Mouse (Mus musculus): ENCODE measurements around the gene Zfp426. TPM values are rescaled to one million over a fixed set of nuclear protein-coding genes. Genes with fewer than 3 reads are reported as not detected.

Gene Zfp426
- polyA plus RNA-seq, 1 experiment from 2014 or later = 29.0 TPM

GRCm38 (mm10) chr9:20451493-20451892 lies 41.1 kb downstream of the Zfp426 start:
- no peaks in the 10 kb centered on the region for H3K9me3 ChIP-seq
- no peak for ATAC-seq (ENCODE audit: low FRiP score, low read depth)
- H3K9ac ChIP-seq = no peak overlapping the region
- no peak overlapping the region for H3K27ac ChIP-seq (replicated peaks)
- no peaks in the 10 kb centered on the region for H3K4me1 ChIP-seq (replicated peaks)
- no peak overlapping the region for H3K4me3 ChIP-seq
- peaks cover 35% of the 10 kb centered on the region for H3K36me3 ChIP-seq
- H3K4me2 ChIP-seq = no peak overlapping the region
- H3K27me3 ChIP-seq = no peaks in the 10 kb centered on the region
- 100% methylated on average over 1 of the region's 1 CpGs for WGBS

GRCm38 (mm10) chr9:20443183-20443783 lies 49.3 kb downstream of the Zfp426 start:
- peaks cover 74% of the 10 kb centered on the region for H3K36me3 ChIP-seq
- H3K27ac ChIP-seq (replicated peaks) = no peak overlapping the region
- ATAC-seq (ENCODE audit: low FRiP score, low read depth) = no peak
- WGBS = 80% methylated on average over 4 of the region's 4 CpGs
- H3K4me1 ChIP-seq (replicated peaks) = no peaks in the 10 kb centered on the region
- no peak overlapping the region for H3K4me2 ChIP-seq
- no peaks in the 10 kb centered on the region for H3K9me3 ChIP-seq
- H3K9ac ChIP-seq = no peak overlapping the region
- H3K4me3 ChIP-seq = no peak overlapping the region
- no peaks in the 10 kb centered on the region for H3K27me3 ChIP-seq

- peaks cover 6% of the 10 kb centered on the region for H3K36me3 ChIP-seq
- WGBS = 86% methylated on average over 3 of the region's 3 CpGs
- H3K27ac ChIP-seq (replicated peaks) = no peak overlapping the region
- H3K27me3 ChIP-seq = no peaks in the 10 kb centered on the region
- ATAC-seq (ENCODE audit: low FRiP score, low read depth) = no peak
- no peak overlapping the region for H3K4me2 ChIP-seq
- no peak overlapping the region for H3K4me3 ChIP-seq
- H3K9me3 ChIP-seq = no peaks in the 10 kb centered on the region
- no peak overlapping the region for H3K9ac ChIP-seq
- no peaks in the 10 kb centered on the region for H3K4me1 ChIP-seq (replicated peaks)
Measured at GRCm38 (mm10) chr9:20430004-20430403, 62.5 kb downstream of the Zfp426 start.

Other genes with a start within 250 kb of the Zfp426 start
- not detected in 2 replicates for gene Olfr39, start 210.4 kb downstream of the Zfp426 start, polyA plus RNA-seq (2015; fragmentation: Nextera tagmentation; extraction: Ambion mirVana)
- gene Olfr873, start 194.2 kb downstream of the Zfp426 start, polyA plus RNA-seq (2015; fragmentation: Nextera tagmentation; extraction: Ambion mirVana) = not detected in 2 replicates
- 0.18 TPM in 1 of 2 replicates, not detected in the other for gene Olfr18, start 156.7 kb downstream of the Zfp426 start, polyA plus RNA-seq (2015; fragmentation: Nextera tagmentation; extraction: Ambion mirVana)
- gene Zfp560, start 107.6 kb downstream of the Zfp426 start, polyA plus RNA-seq (2015; fragmentation: Nextera tagmentation; extraction: Ambion mirVana) = 33.9 and 38.0 TPM in 2 replicates
- 13.3 and 16.1 TPM in 2 replicates for gene Zfp26, start 32.6 kb downstream of the Zfp426 start, polyA plus RNA-seq (2015; fragmentation: Nextera tagmentation; extraction: Ambion mirVana)
- gene Zfp266, start 28.7 kb upstream of the Zfp426 start, polyA plus RNA-seq (2015; fragmentation: Nextera tagmentation; extraction: Ambion mirVana) = 93.9 and 99.2 TPM in 2 replicates
- gene Zfp846, start 88.5 kb upstream of the Zfp426 start, polyA plus RNA-seq (2015; fragmentation: Nextera tagmentation; extraction: Ambion mirVana) = 45.0 and 45.3 TPM in 2 replicates
- 441 and 476 TPM in 2 replicates for gene Ubl5, start 150.1 kb upstream of the Zfp426 start, polyA plus RNA-seq (2015; fragmentation: Nextera tagmentation; extraction: Ambion mirVana)
- gene Fbxl12, start 152.0 kb upstream of the Zfp426 start, polyA plus RNA-seq (2015; fragmentation: Nextera tagmentation; extraction: Ambion mirVana) = 13.8 TPM in 2 replicates
- 66.0 and 66.3 TPM in 2 replicates for gene Pin1, start 159.3 kb upstream of the Zfp426 start, polyA plus RNA-seq (2015; fragmentation: Nextera tagmentation; extraction: Ambion mirVana)